Mouse (Mus musculus) brain, embryonic 14.5 days (tissue): ENCODE measurements at regions not wholly inside any gene's neighbourhood (a gene's known extent, or its start where the extent isn't known, plus 50 kb on each side); places are given as distances from the start of the nearest gene placed in this dataset.

ENCODE experiments used
- CTCF ChIP-seq: fragments of 200-500 bp; IDR thresholded peaks from 2 replicates; pipeline ENCODE4 v1.5.1; 2012; ENCODE audit warnings: inconsistent platforms, mild to moderate bottlenecking, moderate library complexity, borderline replicate concordance; ENCODE audit not compliant: insufficient read depth, insufficient read length; ENCODE audit errors: extremely low read depth
- POLR2A ChIP-seq: fragments of 200-500 bp; IDR thresholded peaks from 2 replicates; pipeline ENCODE4 v1.6.1; 2012; ENCODE audit warnings: mild to moderate bottlenecking, inconsistent platforms, borderline replicate concordance; ENCODE audit not compliant: poor library complexity, insufficient read depth, insufficient read length, severe bottlenecking; ENCODE audit errors: extremely low read depth

DNA sequence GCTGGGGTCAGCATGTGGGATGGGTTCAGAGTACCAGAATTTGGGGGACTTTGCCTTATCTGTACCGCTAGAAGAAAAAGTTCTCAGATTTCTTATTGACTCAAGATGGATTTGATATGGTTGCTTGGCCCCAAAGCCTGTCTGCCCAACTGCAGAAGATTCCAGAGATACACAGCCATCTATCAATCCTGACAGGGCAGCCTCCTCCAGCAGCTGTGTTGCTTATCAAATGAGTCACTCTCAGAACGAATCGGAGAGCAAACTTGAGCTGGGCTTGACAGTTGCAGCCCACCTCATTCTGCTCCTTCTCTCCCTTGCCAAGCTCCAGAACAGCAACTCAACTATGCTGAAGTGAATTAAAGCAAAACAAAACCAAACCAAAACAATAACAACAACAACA is 345.9 kb downstream of the Pik3r1 start:
- TF ChIP-seq CTCF = no peak
- no peak for TF ChIP-seq POLR2A
